Mouse (Mus musculus) lung, embryonic 15.5 days (tissue): Measurements from ENCODE around the gene Bex3. TPM values are rescaled to one million over a fixed set of nuclear protein-coding genes. Genes with fewer than 3 reads are reported as not detected.

ENCODE experiments used
- ATAC-seq: fragments of 200-750 bp; cut with Nextera tagmentation; 2 replicates; pipeline ENCODE4 v1.8.0; 2017; ENCODE audit warnings: moderate number of reproducible peaks, borderline replicate concordance; ENCODE audit not compliant: low FRiP score, low TSS enrichment; ENCODE audit errors: extremely low read depth
- H3K27ac ChIP-seq: fragments of 300-500 bp; sonication (generic); 2 replicates; pipeline ENCODE4 v1.5.1; 2015; ENCODE audit warnings: moderate library complexity, mild to moderate bottlenecking, inconsistent platforms
- H3K27me3 ChIP-seq: fragments of 300-500 bp; sonication (generic); 2 replicates; pipeline ENCODE4 v1.6.1; 2015; ENCODE audit warnings: inconsistent platforms
- H3K36me3 ChIP-seq: fragments of 300-500 bp; sonication (generic); 2 replicates; pipeline ENCODE4 v1.6.1; 2015; ENCODE audit warnings: inconsistent platforms
- H3K4me1 ChIP-seq: fragments of 300-500 bp; sonication (generic); 2 replicates; pipeline ENCODE4 v1.6.1; 2015; ENCODE audit warnings: inconsistent platforms
- H3K4me2 ChIP-seq: fragments of 300-500 bp; sonication (generic); 2 replicates; pipeline ENCODE4 v1.6.1; 2015; ENCODE audit warnings: inconsistent platforms, mild to moderate bottlenecking, moderate library complexity
- H3K4me3 ChIP-seq: fragments of 300-500 bp; sonication (generic); 2 replicates; pipeline ENCODE4 v1.5.1; 2015; ENCODE audit warnings: mild to moderate bottlenecking, inconsistent platforms
- H3K9ac ChIP-seq: fragments of 300-500 bp; sonication (generic); 2 replicates; pipeline ENCODE4 v1.6.1; 2015; ENCODE audit warnings: inconsistent platforms
- H3K9me3 ChIP-seq: fragments of 300-500 bp; sonication (generic); 2 replicates; pipeline ENCODE4 v1.6.1; 2016; ENCODE audit warnings: inconsistent platforms
- WGBS: fragments of 180-500 bp; shearing (Covaris S2); methylation state at CpG from one replicate; pipeline ENCODE4 v1.1.7; 2015; 5-methylcytosine and 5-hydroxymethylcytosine counted together
- polyA plus RNA-seq: library from polyadenylated mRNA; unstranded; fragments of >200 nt; fragmentation: Nextera tagmentation; extraction: Ambion mirVana; gene quantifications from 2 replicates; pipeline ENCODE4 v1.2.1, GENCODE M21; 2015

Bex3 gene
- polyA plus RNA-seq, 1 experiment from 2014 or later, result 432 TPM

- H3K9ac ChIP-seq, result no peak overlapping the region
- no peak for ATAC-seq
- no peak overlapping the region for H3K4me2 ChIP-seq
- H3K4me3 ChIP-seq, result no peak overlapping the region
- no peaks in the 10 kb centered on the region for H3K4me1 ChIP-seq
- 60% methylated on average over 4 of the region's 4 CpGs for WGBS
- no peaks in the 10 kb centered on the region for H3K9me3 ChIP-seq
- no peaks in the 10 kb centered on the region for H3K27me3 ChIP-seq
- no peak overlapping the region for H3K27ac ChIP-seq
- no peaks in the 10 kb centered on the region for H3K36me3 ChIP-seq
Measured at GRCm38 (mm10) chrX:136319953-136320352, 49.9 kb downstream of the Bex3 start.

Other genes with a start within 250 kb of the Bex3 start
- gene Arxes1, start 236.9 kb upstream of the Bex3 start, polyA plus RNA-seq, result 22.0 and 22.8 TPM in 2 replicates
- gene Bex2, start 202.0 kb upstream of the Bex3 start, polyA plus RNA-seq, result 53.0 and 60.7 TPM in 2 replicates
- 0.05 and 0.14 TPM in 2 replicates for gene Nxf3, start 185.0 kb upstream of the Bex3 start, polyA plus RNA-seq
- gene Bex4, start 131.3 kb upstream of the Bex3 start, polyA plus RNA-seq, result 151 and 155 TPM in 2 replicates
- gene Tceal8, start 97.9 kb upstream of the Bex3 start, polyA plus RNA-seq, result 193 and 198 TPM in 2 replicates
- gene Tceal5, start 66.4 kb upstream of the Bex3 start, polyA plus RNA-seq, result 3.3 and 3.5 TPM in 2 replicates
- gene Tceal7, start 55.5 kb upstream of the Bex3 start, polyA plus RNA-seq, result 1.5 and 3.8 TPM in 2 replicates
- 85.4 and 99.2 TPM in 2 replicates for gene Bex1, start 54.7 kb upstream of the Bex3 start, polyA plus RNA-seq
- 621 and 638 TPM in 2 replicates for gene Tceal9, start 25.2 kb upstream of the Bex3 start, polyA plus RNA-seq
- gene Kir3dl1, start 247.7 kb downstream of the Bex3 start, polyA plus RNA-seq, result not detected in 2 replicates